ENCODE assay signal across 8 mouse cellular contexts in genomic region chr1:7396867-7397806, GRCm38 (mm10).
DNase-seq lines count a peak whose midpoint lies in the region; ATAC-seq and TF ChIP-seq lines count a peak whose summit lies in the region.

No protein-coding gene starts in this region.

- no peaks in the 10 kb centered on the region for H3K9me3 ChIP-seq in hindbrain, postnatal 0 days (ENCODE audit: low read length)
- no peaks in the 10 kb centered on the region for H3K9me3 ChIP-seq in limb, embryonic 11.5 days (ENCODE audit: control insufficient read depth, low read length)
- no peaks in the 10 kb centered on the region for H3K9me3 ChIP-seq in midbrain, embryonic 15.5 days

- no peaks in the 10 kb centered on the region for H3K36me3 ChIP-seq in hindbrain, postnatal 0 days (ENCODE audit: insufficient read depth, low read length)
- no peaks in the 10 kb centered on the region for H3K36me3 ChIP-seq in limb, embryonic 11.5 days (ENCODE audit: control insufficient read depth, insufficient read depth, low read length)
- H3K36me3 ChIP-seq in midbrain, embryonic 15.5 days (replicated peaks) = no peaks in the 10 kb centered on the region

- peak; percentile 2 for DNase-seq in gastrocnemius, adult 18-20 months (ENCODE audit: low spot score)
- DNase-seq in gastrocnemius, postnatal 25 days = no peak
- peak; percentile 33 to 95 for DNase-seq in cerebellum, postnatal 10 days
- DNase-seq in frontal cortex, postnatal 14 days (ENCODE audit: low spot score in 2 of 2) = peak; percentile 13 to 39
- peak; percentile 90 for DNase-seq in hindbrain, postnatal 0 days (ENCODE audit: low spot score)
- peak; percentile 69 for DNase-seq in limb, embryonic 11.5 days (ENCODE audit: low spot score)
- DNase-seq in spleen, adult 18-20 months = peak; percentile 6 to 67

- peak overlapping the region; percentile 47 for H3K4me2 ChIP-seq in hindbrain, postnatal 0 days (ENCODE audit: low read depth, low read length)
- H3K4me2 ChIP-seq in limb, embryonic 11.5 days (ENCODE audit: low read depth, severe bottlenecking) = 0 out of 2 replicates have a peak overlapping the region, but pooled peaks have one; percentile 15
- peak overlapping the region; percentile 47 for H3K4me2 ChIP-seq in midbrain, embryonic 15.5 days

- WGBS in hindbrain, postnatal 0 days = 13% methylated on average over 26 of the region's 26 CpGs
- 14% methylated on average over 26 of the region's 26 CpGs for WGBS in limb, embryonic 11.5 days
- WGBS in midbrain, embryonic 15.5 days = 15% methylated on average over 26 of the region's 26 CpGs

- peak; percentile 89 for ATAC-seq in hindbrain, postnatal 0 days
- ATAC-seq in limb, embryonic 11.5 days (ENCODE audit: insufficient number of reproducible peaks, low FRiP score, low TSS enrichment, low read depth) = peak; percentile 87
- peak; percentile 93 for ATAC-seq in midbrain, embryonic 15.5 days (replicated peaks)

- H3K9ac ChIP-seq in hindbrain, postnatal 0 days (replicated peaks; ENCODE audit: low read length) = peak overlapping the region; percentile 61
- peak overlapping the region; percentile 45; the same call in 1 of the 2 replicates for H3K9ac ChIP-seq in limb, embryonic 11.5 days (ENCODE audit: low read length)
- peak overlapping the region; percentile 67 for H3K9ac ChIP-seq in midbrain, embryonic 15.5 days

- TF ChIP-seq CTCF in hindbrain, postnatal 0 days (IDR thresholded peaks at IDR 0.05; ENCODE audit: low read depth) = peak; percentile 77

- no peaks in the 10 kb centered on the region for H3K4me1 ChIP-seq in hindbrain, postnatal 0 days (ENCODE audit: insufficient read depth, low read length)
- H3K4me1 ChIP-seq in limb, embryonic 11.5 days (ENCODE audit: control insufficient read depth, insufficient read depth, low read length) = no peaks in the 10 kb centered on the region
- H3K4me1 ChIP-seq in midbrain, embryonic 15.5 days = no peaks in the 10 kb centered on the region

- H3K4me3 ChIP-seq in hindbrain, postnatal 0 days (ENCODE audit: low read length) = peak overlapping the region; percentile 79
- H3K4me3 ChIP-seq in limb, embryonic 11.5 days (ENCODE audit: low read depth, low read length) = peak overlapping the region; percentile 63
- H3K4me3 ChIP-seq in midbrain, embryonic 15.5 days = peak overlapping the region; percentile 91

- H3K27me3 ChIP-seq in hindbrain, postnatal 0 days (ENCODE audit: insufficient read depth, low read length) = no peaks in the 10 kb centered on the region
- no peaks in the 10 kb centered on the region for H3K27me3 ChIP-seq in limb, embryonic 11.5 days (ENCODE audit: control insufficient read depth, insufficient read depth, low read length)
- H3K27me3 ChIP-seq in midbrain, embryonic 15.5 days (replicated peaks) = no peaks in the 10 kb centered on the region

- peak overlapping the region; percentile 89 for H3K27ac ChIP-seq in hindbrain, postnatal 0 days
- no peak overlapping the region for H3K27ac ChIP-seq in limb, embryonic 11.5 days (replicated peaks; ENCODE audit: low read depth, low read length)
- peak overlapping the region; percentile 89 for H3K27ac ChIP-seq in midbrain, embryonic 15.5 days
